Mouse (Mus musculus) kidney, postnatal 0 days (tissue): Measurements from ENCODE around the gene Gm21897. TPM values are rescaled to one million over a fixed set of nuclear protein-coding genes. Genes with fewer than 3 reads are reported as not detected.
"Not testable (repeated sequence)": the region's sequence is repeated elsewhere in the genome, so short reads cannot be mapped to it uniquely, and the experiment has no call there.

Source experiments
- ATAC-seq: fragments of 200-750 bp; cut with Nextera tagmentation; replicated peaks from 2 replicates; pipeline ENCODE4 v1.8.0; 2017; ENCODE audit warnings: low read depth, moderate number of reproducible peaks, moderate TSS enrichment, moderate library complexity; ENCODE audit not compliant: low FRiP score
- DNase-seq: peaks from one replicate; pipeline ENCODE4 v3.0.0-alpha.2; 2016; ENCODE audit warnings: low spot score
- H3K27ac ChIP-seq: fragments of 300-500 bp; sonication (generic); 2 replicates; pipeline ENCODE4 v1.5.1; 2014; ENCODE audit warnings: mild to moderate bottlenecking
- H3K27me3 ChIP-seq: fragments of 300-500 bp; sonication (generic); 2 replicates; pipeline ENCODE4 v1.6.1; 2014; ENCODE audit warnings: low read length, mixed read lengths; ENCODE audit not compliant: insufficient read depth
- H3K36me3 ChIP-seq: fragments of 300-500 bp; sonication (generic); 2 replicates; pipeline ENCODE4 v1.6.1; 2014; ENCODE audit warnings: low read length, mixed read lengths; ENCODE audit not compliant: insufficient read depth
- H3K4me1 ChIP-seq: fragments of 300-500 bp; sonication (generic); replicated peaks from 2 replicates; pipeline ENCODE4 v1.6.1; 2014; ENCODE audit warnings: antibody characterized with exemption, low read length, mixed read lengths; ENCODE audit not compliant: insufficient read depth
- H3K4me2 ChIP-seq: fragments of 300-500 bp; sonication (generic); 2 replicates; pipeline ENCODE4 v1.6.1; 2014; ENCODE audit warnings: mild to moderate bottlenecking, low read length, moderate library complexity, mixed read lengths
- H3K4me3 ChIP-seq: fragments of 300-500 bp; sonication (generic); replicated peaks from 2 replicates; pipeline ENCODE4 v1.5.1; 2014; ENCODE audit warnings: low read depth, low read length
- H3K9ac ChIP-seq: fragments of 300-500 bp; sonication (generic); 2 replicates; pipeline ENCODE4 v1.6.1; 2014; ENCODE audit warnings: low read depth, low read length
- H3K9me3 ChIP-seq: fragments of 300-500 bp; sonication (generic); replicated peaks from 2 replicates; pipeline ENCODE4 v1.6.1; 2016; ENCODE audit warnings: low read length, inconsistent platforms, mixed read lengths
- CTCF ChIP-seq: IDR thresholded peaks from 2 replicates; pipeline ENCODE4 v1.5.1; 2016; ENCODE audit warnings: antibody characterized with exemption, low read depth, mild to moderate bottlenecking, moderate library complexity
- WGBS: fragments of 180-500 bp; shearing (Covaris S2); extraction: QIAGEN DNeasy Blood & Tissue Kit; methylation state at CpG from one replicate; pipeline ENCODE4 v1.1.7; 2014; 5-methylcytosine and 5-hydroxymethylcytosine counted together
- polyA plus RNA-seq: library from polyadenylated mRNA; unstranded; fragments of >200 nt; fragmentation: Nextera tagmentation; extraction: Ambion mirVana; gene quantifications from 2 replicates; pipeline ENCODE4 v1.2.1, GENCODE M21; 2015

The Gm21897 gene
- not detected in 2 replicates for polyA plus RNA-seq

DNA sequence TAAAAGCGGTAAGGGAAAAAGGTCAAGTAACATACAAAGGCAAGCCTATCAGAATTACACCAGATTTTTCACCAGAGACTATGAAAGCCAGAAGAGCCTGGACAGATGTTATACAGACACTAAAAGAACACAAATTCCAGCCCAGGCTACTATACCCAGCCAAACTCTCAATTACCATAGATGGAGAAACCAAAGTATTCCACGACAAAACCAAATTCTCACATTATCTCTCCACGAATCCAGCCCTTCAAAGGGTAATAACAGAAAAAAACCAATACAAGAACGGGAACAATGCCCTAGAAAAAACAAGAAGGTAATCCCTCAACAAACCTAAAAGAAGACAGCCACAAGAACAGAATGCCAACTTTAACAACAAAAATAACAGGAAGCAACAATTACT, at the start of gene Gm21897:
Gm21897 (plus strand) TSS at position 301 of the 400 bp plus-strand sequence.
- not testable (repeated sequence) for ATAC-seq, H3K27ac ChIP-seq, H3K4me2 ChIP-seq, DNase-seq, H3K9ac ChIP-seq, H3K4me1 ChIP-seq, H3K27me3 ChIP-seq, H3K4me3 ChIP-seq, H3K9me3 ChIP-seq, H3K36me3 ChIP-seq
- no CpG with 5 or more reads among the region's 4 CpGs for WGBS

DNA sequence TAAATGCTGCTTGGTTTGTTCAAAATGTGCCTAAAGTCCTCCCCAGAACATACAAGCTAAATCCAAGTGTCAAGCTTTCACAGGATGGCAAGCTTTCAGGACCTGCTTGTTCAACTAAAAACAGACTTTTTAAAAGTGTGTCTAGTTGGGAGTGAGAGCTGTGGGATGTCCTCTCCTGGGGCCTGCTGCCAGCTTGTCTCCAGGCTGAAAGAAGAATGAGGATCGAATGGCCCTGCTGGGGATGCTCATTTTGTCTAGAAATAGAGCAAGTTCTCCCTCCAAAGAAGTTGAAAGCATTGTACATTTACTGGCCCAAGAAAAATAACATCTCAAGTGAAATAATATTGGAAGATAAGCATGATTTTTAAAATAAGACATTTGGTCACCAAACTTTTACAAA, 45.0 kb upstream of the Gm21897 start:
- H3K4me2 ChIP-seq = no peak overlapping the region
- H3K4me1 ChIP-seq = no peaks in the 10 kb centered on the region
- no peaks in the 10 kb centered on the region for H3K9me3 ChIP-seq
- no peak overlapping the region for H3K4me3 ChIP-seq
- no peak overlapping the region for H3K27ac ChIP-seq
- no peaks in the 10 kb centered on the region for H3K36me3 ChIP-seq
- no peak for DNase-seq
- no peak for TF ChIP-seq CTCF
- WGBS = 53% methylated on average over 1 of the region's 1 CpGs
- no peak overlapping the region for H3K9ac ChIP-seq
- no peaks in the 10 kb centered on the region for H3K27me3 ChIP-seq
- no peak for ATAC-seq

DNA sequence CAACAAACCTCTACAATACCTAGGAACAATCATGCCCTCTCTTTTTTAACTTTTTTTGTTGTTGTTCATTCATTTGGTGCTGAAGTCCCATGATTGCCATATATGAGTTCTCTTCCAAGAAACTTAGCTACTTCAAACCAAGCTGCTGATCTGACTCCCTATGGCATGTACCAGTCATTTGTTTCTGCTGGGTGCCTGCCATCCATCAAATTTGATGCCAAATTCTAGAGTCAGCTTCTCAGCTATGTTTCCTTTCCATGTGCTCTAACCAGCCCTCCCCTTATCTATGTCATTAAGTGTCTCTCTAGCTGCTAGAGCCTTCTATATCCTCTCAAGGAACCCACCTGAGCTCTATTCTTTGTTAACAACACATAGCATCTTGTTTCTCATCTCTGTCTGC, 39.8 kb upstream of the Gm21897 start:
- no peak overlapping the region for H3K4me2 ChIP-seq
- no peak overlapping the region for H3K9ac ChIP-seq
- no peak overlapping the region for H3K27ac ChIP-seq
- H3K4me3 ChIP-seq = no peak overlapping the region
- no peaks in the 10 kb centered on the region for H3K9me3 ChIP-seq
- no peaks in the 10 kb centered on the region for H3K4me1 ChIP-seq
- TF ChIP-seq CTCF = no peak
- H3K27me3 ChIP-seq = no peaks in the 10 kb centered on the region
- H3K36me3 ChIP-seq = no peaks in the 10 kb centered on the region
- DNase-seq = no peak
- no peak for ATAC-seq

DNA sequence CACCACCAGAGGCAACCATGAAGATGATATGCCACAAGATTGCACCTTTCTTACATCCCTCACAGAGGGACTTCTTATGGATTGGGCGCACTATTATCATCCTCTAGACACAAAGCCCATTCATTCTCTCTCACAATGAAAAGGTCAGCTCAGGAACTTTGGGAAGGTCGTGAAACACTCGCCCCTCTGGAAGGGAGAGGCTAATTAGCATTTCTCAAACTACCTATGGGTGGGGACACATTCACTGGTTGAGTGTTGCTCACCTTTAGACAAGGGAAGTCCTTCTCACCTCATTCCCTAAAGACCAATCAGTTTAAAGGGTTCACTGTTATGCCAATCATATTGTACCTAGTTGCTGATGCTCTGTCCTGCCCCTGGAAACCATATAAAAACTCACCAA, 24.2 kb upstream of the Gm21897 start:
- Histone ChIP-seq H3K4me3 (no peak overlapping the region), H3K36me3 (no peaks in the 10 kb centered on the region), H3K9ac (no peak overlapping the region), H3K4me2 (no peak overlapping the region), H3K4me1 (no peaks in the 10 kb centered on the region), H3K9me3 (no peaks in the 10 kb centered on the region), H3K27ac (no peak overlapping the region), H3K27me3 (no peaks in the 10 kb centered on the region)
- 84% methylated on average over 3 of the region's 3 CpGs for WGBS
- DNase-seq = no peak
- no peak for TF ChIP-seq CTCF
- no peak for ATAC-seq

DNA sequence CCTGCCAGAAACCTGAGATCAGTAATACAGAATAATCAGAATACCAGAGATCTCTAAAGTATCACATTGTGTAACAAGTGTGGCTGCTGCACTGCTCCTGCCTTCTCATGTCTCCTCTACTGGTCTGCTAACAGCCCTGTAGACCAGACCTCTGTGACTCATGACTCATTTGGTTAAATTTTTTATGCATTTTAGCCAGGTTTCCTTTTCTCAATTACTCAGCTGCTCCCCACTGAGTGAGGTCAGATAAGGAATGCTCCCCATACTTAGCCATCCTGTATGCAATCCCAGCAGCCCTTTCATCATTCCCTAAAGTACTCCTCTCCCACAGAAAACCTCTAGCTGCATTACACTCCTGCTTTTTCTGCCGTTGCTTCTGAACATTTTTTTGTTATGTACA, 23.0 kb upstream of the Gm21897 start:
- Histone ChIP-seq H3K9ac (no peak overlapping the region), H3K27ac (no peak overlapping the region), H3K9me3 (no peaks in the 10 kb centered on the region), H3K4me1 (no peaks in the 10 kb centered on the region), H3K36me3 (no peaks in the 10 kb centered on the region), H3K4me3 (no peak overlapping the region), H3K4me2 (no peak overlapping the region), H3K27me3 (no peaks in the 10 kb centered on the region)
- no peak for TF ChIP-seq CTCF
- ATAC-seq = no peak
- 70% methylated on average over 1 of the region's 1 CpGs for WGBS
- no peak for DNase-seq

DNA sequence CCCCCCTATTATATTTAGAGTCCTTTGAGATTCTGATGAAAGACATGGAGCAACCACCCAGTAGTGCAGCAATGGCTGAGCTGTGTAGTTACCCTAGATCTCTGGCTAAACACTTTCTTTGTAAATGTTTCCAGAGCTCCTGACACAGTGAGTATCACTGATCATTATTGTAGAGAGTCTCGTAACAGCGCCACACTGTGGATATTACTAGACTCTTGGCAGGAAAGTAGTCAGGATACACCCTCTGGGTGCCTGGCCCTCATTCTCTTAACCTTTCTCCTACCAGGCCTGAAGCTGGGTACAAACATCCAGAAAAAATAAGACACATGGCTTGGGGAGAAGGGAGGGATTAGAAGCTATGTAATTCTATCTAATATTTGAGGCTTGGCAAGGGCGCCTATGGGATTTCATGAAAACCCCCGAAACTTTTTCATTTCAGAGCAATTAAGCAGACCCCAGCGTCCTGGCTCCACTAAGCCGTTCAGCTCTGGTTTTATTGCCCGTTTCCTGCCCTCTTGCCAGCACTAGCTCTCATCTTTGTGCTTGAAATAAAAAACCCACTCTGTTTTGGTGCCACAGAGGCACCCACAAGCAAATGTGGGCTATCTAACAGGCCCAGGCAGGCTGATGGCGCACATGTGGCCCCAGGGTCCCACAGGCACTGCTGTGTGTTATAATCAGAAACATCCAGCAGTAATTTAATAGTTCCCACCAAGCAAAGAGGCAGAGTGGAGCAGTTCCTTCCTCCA, 22.2 kb upstream of the Gm21897 start:
- no peaks in the 10 kb centered on the region for H3K4me1 ChIP-seq
- 43% methylated on average over 8 of the region's 8 CpGs for WGBS

DNA sequence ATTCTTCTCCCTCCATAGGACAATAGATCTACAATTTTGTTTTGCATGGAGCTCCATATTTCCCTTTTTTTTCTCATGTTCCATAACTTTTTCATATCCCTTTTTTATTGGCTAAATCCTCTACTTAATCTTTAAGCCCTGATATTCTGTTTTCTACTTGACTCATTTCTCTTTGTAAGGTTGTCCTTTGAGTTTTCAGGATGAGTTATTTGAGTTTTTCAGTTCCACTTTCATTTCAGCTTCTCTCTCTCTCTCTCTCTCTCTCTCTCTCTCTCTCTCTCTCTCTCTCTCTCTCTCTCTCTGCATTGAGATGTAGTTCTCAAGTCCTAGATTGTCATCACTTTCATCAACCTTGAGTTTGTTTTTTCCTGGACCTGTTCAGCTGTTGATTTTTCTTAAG, 17.3 kb downstream of the Gm21897 start:
- no peaks in the 10 kb centered on the region for H3K27me3 ChIP-seq
- no peak overlapping the region for H3K9ac ChIP-seq
- no peak overlapping the region for H3K4me3 ChIP-seq
- ATAC-seq (no peak), DNase-seq (no peak)
- H3K4me1 ChIP-seq = no peaks in the 10 kb centered on the region
- H3K36me3 ChIP-seq = no peaks in the 10 kb centered on the region
- H3K4me2 ChIP-seq = no peak overlapping the region
- H3K9me3 ChIP-seq = no peaks in the 10 kb centered on the region
- H3K27ac ChIP-seq = no peak overlapping the region
- no peak for TF ChIP-seq CTCF

More for the DNA sequence above, 22.2 kb upstream of the Gm21897 start:
- no peak overlapping the region for H3K27ac ChIP-seq
- H3K27me3 ChIP-seq = no peaks in the 10 kb centered on the region
- no peak overlapping the region for H3K4me3 ChIP-seq
- H3K36me3 ChIP-seq = no peaks in the 10 kb centered on the region
- TF ChIP-seq CTCF = peak; percentile 70
- DNase-seq = peak; percentile 80
- no peak overlapping the region for H3K9ac ChIP-seq
- ATAC-seq = peak; percentile 72; the same call in 1 of the 2 replicates
- no peaks in the 10 kb centered on the region for H3K9me3 ChIP-seq
- H3K4me2 ChIP-seq = no peak overlapping the region
